Mouse (Mus musculus): ENCODE measurements around the gene Coq7.

Gene Coq7

GRCm38 (mm10) chr7:118498984-118499783 is 34.0 kb downstream of the Coq7 start:
- no peak for DNase-seq (ENCODE audit: low read depth, low spot score)

GRCm38 (mm10) chr7:118494892-118495579 is 38.1 kb downstream of the Coq7 start:
- no peak for DNase-seq (ENCODE audit: low read depth, low spot score)

- no peak for DNase-seq (ENCODE audit: low read depth, low spot score)
These were observed 39.3 kb downstream of the Coq7 start for GRCm38 (mm10) chr7:118493892-118494291.

GRCm38 (mm10) chr7:118491431-118492147 is 41.6 kb downstream of the Coq7 start, which contains the start of gene Itpripl2:
Gene Itpripl2, minus strand, starts transcription at chr7:118491975.
- peak; percentile 58 for DNase-seq (ENCODE audit: low read depth, low spot score)

GRCm38 (mm10) chr7:118490666-118491430 is 42.3 kb downstream of the Coq7 start:
- DNase-seq (ENCODE audit: low read depth, low spot score), result peak; percentile 27

GRCm38 (mm10) chr7:118489706-118490665 is 43.2 kb downstream of the Coq7 start:
- no peak for DNase-seq (ENCODE audit: low read depth, low spot score)

- DNase-seq (ENCODE audit: low read depth, low spot score), result no peak
These were observed 45.0 kb downstream of the Coq7 start for GRCm38 (mm10) chr7:118488060-118488664.

- DNase-seq (ENCODE audit: low read depth, low spot score), result no peak
These were observed 46.2 kb downstream of the Coq7 start for GRCm38 (mm10) chr7:118486917-118487316.

GRCm38 (mm10) chr7:118483996-118484395 is 49.2 kb downstream of the Coq7 start:
- DNase-seq (ENCODE audit: low read depth, low spot score), result no peak

GRCm38 (mm10) chr7:118482001-118482400 is 51.2 kb downstream of the Coq7 start:
- DNase-seq (ENCODE audit: low read depth, low spot score), result no peak

- no peak for DNase-seq (ENCODE audit: low read depth, low spot score)
These were observed 51.9 kb downstream of the Coq7 start for GRCm38 (mm10) chr7:118481047-118481810.

- no peak for DNase-seq (ENCODE audit: low read depth, low spot score)
These were observed 52.9 kb downstream of the Coq7 start for GRCm38 (mm10) chr7:118480160-118480709.

GRCm38 (mm10) chr7:118478835-118479312 is 54.3 kb downstream of the Coq7 start:
- no peak for DNase-seq (ENCODE audit: low read depth, low spot score)

GRCm38 (mm10) chr7:118476428-118476827 is 56.7 kb downstream of the Coq7 start:
- no peak for DNase-seq (ENCODE audit: low read depth, low spot score)

GRCm38 (mm10) chr7:118475008-118475705 is 58.0 kb downstream of the Coq7 start:
- no peak for DNase-seq (ENCODE audit: low read depth, low spot score)

GRCm38 (mm10) chr7:118472886-118473285 is 60.3 kb downstream of the Coq7 start:
- DNase-seq (ENCODE audit: low read depth, low spot score), result no peak

GRCm38 (mm10) chr7:118468060-118468459 is 65.1 kb downstream of the Coq7 start:
- DNase-seq (ENCODE audit: low read depth, low spot score), result no peak

GRCm38 (mm10) chr7:118464432-118464831 is 68.7 kb downstream of the Coq7 start:
- DNase-seq (ENCODE audit: low read depth, low spot score), result no peak
